Mouse (Mus musculus): Measurements from ENCODE around the gene Polr3g. TPM values are rescaled to one million over a fixed set of nuclear protein-coding genes. Genes with fewer than 3 reads are reported as not detected.
A peak's percentile ranks its signal among the peaks of the same experiment; 100 is the strongest.
"Not testable (repeated sequence)": the region's sequence is repeated elsewhere in the genome, so short reads cannot be mapped to it uniquely, and the experiment has no call there.

Polr3g gene
- total RNA-seq, 2 experiments from 2014 or later: 2.7 to 4.2 TPM

DNA sequence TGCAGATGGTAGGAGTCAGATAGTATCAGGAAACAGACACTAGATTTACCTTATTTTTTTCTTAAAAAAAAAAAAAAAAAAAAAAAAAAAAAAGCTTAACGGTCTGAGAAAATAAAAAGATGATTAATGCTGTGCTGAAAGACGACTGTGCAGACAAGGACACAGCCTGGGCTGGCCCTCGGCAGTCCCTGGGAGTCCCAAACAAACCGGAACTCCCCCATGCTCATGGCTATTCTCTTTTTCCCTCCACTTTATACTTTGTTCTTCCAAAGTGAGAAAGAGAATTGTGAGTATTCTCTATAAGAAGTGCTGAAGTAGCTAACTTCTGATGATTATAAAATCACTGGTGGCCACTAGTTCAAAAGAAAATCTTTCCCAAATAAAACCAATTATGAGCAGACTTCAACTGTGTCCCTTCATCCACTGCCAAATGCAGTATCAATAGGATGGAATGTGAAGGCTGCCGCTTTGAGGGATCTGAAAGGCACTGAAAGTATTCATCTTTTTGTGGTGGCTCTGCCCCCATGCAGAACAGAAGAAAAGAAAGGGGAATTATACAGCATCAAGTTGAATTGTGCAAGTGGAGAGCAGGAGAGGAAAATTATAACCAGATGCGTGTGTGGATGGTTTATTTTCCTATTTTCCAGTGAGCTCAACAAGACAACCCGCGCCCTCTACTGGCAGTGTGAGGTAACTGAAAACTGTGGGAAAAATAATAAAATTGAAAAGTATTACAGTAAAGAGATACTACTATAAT is 69.3 kb downstream of the Polr3g start:
- DNase-seq (ENCODE audit: low spot score in 2 of 2): peak in 1 of 2 experiments; percentile 23
- intact Hi-C loops (cut with DNase I): loop anchor here (2.0 kb wide), 1 partner anchor 201 kb away; no protein-coding TSS in a partner anchor

DNA sequence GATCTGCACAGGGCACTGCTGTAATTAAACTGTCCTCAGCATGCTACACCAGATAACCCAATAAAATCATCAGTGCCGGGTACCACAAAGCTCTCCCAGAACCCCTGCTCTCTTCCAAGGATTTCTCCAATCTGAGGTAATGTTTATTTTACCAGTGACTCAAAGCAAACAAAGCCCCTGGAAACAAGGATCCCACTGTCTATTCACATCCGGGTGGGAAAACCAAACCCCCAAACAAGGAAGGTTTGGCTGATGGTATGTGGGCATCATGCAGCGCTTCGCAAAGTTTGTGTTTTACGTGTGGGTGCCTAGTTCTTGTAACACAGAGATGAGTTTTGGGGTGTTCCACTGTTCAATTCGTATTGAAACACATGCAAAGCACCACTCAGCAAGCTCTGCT is 69.9 kb downstream of the Polr3g start:
- intact Hi-C loops (cut with DNase I): loop anchor here (2.0 kb wide), 1 partner anchor 200 kb away; no protein-coding TSS in a partner anchor

DNA sequence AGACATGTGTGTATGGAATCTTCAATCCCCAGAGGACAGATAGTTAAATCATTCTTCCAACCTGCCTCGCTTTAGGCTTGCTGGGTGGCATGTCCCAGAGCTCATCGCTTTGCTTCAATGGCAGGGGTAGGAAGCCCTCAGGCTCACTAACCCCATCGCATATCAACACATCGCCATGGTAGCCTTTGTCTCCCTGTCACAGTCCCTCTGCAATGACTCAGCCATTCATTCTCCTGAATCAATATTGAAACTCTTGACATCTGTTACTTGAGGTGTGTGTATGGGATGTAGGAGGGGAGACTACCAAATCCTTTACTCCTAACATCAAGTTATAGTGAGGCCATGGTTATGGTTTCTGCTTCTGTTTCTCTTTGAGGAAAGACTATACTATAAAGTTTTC is 71.2 kb downstream of the Polr3g start:
- intact Hi-C loops (cut with DNase I): loop anchor here (2.0 kb wide), 1 partner anchor 199 kb away; no protein-coding TSS in a partner anchor
- no peak for DNase-seq (ENCODE audit: low spot score in 2 of 2)

More for the DNA sequence above, 69.9 kb downstream of the Polr3g start:
- DNase-seq (ENCODE audit: low spot score in 2 of 2): no peak

DNA sequence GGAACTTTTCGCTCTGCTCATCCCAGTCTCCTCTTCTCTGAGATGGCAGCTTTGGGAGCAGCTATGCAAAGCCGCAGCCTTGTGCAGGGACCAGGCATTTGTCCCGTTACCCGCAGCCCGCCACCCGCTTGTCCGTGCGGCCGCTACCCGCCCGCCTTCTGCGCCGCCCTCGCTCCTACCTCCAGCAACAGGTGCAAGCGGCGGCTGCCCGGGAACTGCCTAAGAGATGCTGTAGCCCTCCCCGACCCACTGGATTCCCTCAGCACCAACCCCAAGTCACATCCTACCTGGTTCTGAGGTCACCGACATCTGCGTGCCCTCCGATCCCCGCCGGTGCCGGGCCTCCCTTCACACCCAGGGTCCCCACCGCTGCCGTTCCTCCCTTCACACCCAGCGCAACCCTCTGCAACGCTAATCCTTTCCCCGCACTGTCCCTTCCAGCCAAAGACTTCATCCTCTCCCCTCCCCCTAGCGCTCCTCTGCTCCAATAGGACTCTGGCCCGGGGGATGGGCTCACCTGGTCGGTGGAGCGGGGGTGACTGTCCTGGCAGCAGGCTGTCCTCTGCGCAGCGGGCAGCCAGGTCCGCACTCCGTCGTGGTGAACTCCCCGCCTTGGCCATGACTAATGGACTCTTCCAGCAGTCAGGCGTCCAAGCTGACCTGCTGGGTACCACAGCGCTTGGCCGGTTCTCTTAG is 77.9 kb downstream of the Polr3g start, which contains the start of gene Adgrv1:
Gene Adgrv1 (minus strand): TSS at position 435 of the 696 bp plus-strand sequence.
- intact Hi-C loops (cut with DNase I): no loop called here
- DNase-seq (ENCODE audit: low spot score in 2 of 2): peak; percentile 17 to 21

DNA sequence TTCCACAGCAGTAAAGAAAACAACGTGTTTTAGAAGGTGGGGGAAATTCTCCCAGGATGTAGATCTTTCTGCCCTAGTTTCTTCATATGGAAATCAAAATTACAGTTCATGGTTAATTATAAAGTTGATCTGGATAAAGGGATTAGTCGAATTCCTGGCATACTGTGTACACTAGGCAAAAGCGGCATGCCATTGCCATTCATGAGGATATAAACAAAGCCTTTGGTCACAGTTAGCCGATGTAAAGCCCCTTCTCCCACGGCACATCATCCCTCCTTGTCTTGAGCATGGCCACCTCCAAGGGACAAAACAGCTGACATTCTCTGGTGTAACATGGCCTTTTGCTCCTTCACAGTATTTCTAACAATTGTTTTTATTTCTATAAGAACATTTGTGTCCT is 80.2 kb downstream of the Polr3g start:
- intact Hi-C loops (cut with DNase I): no loop called here

DNA sequence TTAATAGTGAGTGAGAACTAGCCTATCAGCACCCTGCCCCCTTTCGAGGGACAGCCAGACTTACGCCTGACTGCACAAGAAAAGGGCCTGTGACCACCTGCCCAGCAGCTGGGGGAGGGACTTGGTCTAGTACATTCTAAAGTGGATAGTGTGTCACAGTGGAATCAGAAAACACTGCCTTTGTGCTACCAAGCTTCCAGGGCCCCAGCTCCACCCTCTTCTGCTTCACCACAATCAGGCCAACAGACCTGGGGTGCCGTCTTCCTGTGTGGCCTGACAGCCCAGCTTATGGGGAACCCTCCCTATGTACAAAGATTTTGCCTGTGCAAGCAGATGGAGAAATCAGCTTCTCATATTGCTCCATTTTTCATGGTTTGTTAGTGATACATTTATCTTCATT is 81.4 kb downstream of the Polr3g start:
- DNase-seq (ENCODE audit: low spot score in 2 of 2): no peak
- intact Hi-C loops (cut with DNase I): no loop called here

More for the DNA sequence above, 80.2 kb downstream of the Polr3g start:
- no peak for DNase-seq (ENCODE audit: low spot score in 2 of 2)

DNA sequence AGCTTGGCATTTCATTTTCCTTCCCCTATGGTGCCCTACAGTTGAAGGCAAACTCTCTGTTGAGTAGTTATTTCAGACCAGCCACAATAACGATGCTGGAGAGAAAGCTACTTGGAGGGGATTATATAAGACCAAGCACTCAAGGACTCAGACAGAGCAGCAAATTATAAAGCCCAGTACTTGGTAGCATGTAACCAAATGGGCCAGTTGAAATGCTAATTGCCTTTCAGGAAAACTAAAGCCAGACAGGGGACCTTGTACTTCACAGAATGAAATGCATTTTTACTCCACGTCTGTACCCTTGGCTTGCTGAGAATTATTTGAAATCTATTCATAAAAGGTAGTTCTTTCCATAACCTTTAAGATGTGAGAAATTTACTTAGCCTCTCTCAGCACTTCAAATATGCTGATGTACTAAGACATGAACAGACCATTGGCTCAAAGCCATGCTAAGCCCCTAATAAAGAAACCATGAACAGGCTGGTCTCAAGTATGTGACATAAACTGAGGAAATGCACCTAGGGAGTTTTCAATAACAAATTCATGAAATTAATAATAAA is 82.1 kb downstream of the Polr3g start:
- intact Hi-C loops (cut with DNase I): no loop called here
- no peak for DNase-seq (ENCODE audit: low spot score in 2 of 2)

DNA sequence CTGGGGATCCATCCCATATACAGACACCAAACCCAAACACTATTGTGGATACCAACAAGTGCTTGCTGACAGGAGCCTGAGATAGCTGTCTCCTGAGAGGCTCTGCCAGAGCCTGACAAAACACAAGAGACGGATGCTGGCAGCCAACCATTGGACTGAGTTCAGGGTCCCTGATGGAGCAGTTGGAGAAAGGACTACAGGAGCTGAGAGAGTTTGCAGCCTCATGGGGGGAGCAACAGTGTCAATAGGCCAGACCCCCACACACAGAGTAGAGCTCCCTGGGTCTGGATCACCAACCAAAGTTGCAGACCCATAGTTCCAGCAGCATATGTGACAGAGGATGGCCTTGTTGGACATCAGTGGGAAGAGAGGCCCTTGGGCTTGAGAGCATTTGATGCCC is 83.0 kb downstream of the Polr3g start:
- intact Hi-C loops (cut with DNase I); DNase-seq (ENCODE audit: low spot score in 2 of 2): not testable (repeated sequence)

Other genes with a start within 250 kb of the Polr3g start
- 1 to 10 TPM; 1.4 to 1.6 TPM for gene Adgrv1, start 77.9 kb downstream of the Polr3g start, total RNA-seq (2021)
- gene Lysmd3, start 53.4 kb downstream of the Polr3g start, total RNA-seq (2021): 10 to 100 TPM; 11.4 to 17.9 TPM
- gene Mblac2, start 328 bp upstream of the Polr3g start, total RNA-seq (2021): 10 to 100 TPM; 16.5 to 19.3 TPM
- 100 to 1,000 TPM; 107 to 118 TPM for gene Cetn3, start 72.1 kb upstream of the Polr3g start, total RNA-seq (2021)